Mouse (Mus musculus) bone marrow macrophage, adult 2 months (primary cell): ENCODE measurements around the gene Ikbip. TPM values are rescaled to one million over a fixed set of nuclear protein-coding genes. Genes with fewer than 3 reads are reported as not detected.

ENCODE experiments used
- H3K27ac ChIP-seq: 2 replicates; pipeline ENCODE4 v1.5.1; 2012; ENCODE audit warnings: low read depth, low read length; ENCODE audit not compliant: insufficient read depth
- H3K4me1 ChIP-seq: 2 replicates; pipeline ENCODE4 v1.6.1; 2012; ENCODE audit warnings: low read length; ENCODE audit not compliant: control insufficient read depth, insufficient read depth
- H3K4me3 ChIP-seq: 2 replicates; pipeline ENCODE4 v1.5.1; 2012; ENCODE audit warnings: mild to moderate bottlenecking, low read length, moderate library complexity; ENCODE audit not compliant: insufficient read depth
- CTCF ChIP-seq: IDR thresholded peaks from 2 replicates; pipeline ENCODE4 v1.5.1; 2012; ENCODE audit warnings: low read depth, mild to moderate bottlenecking, low read length, moderate library complexity
- POLR2A ChIP-seq: IDR thresholded peaks from 2 replicates; pipeline ENCODE4 v1.6.1; 2012; ENCODE audit warnings: mild to moderate bottlenecking, low read depth, low read length, borderline replicate concordance
- polyA plus RNA-seq: library from polyadenylated mRNA; stranded (reverse); fragments of >200 nt; gene quantifications from 2 replicates; pipeline ENCODE4 v1.2.4, GENCODE M21; 2012; ENCODE audit not compliant: missing spikeins, insufficient read depth, insufficient read length

The Ikbip gene
- polyA plus RNA-seq, 1 experiment: 20.4 TPM

GRCm38 (mm10) chr10:91145413-91145812 is 62.7 kb downstream of the Ikbip start:
- Histone ChIP-seq H3K4me1 (peaks cover 8% of the 10 kb centered on the region; the same call in 1 of the 2 replicates), H3K4me3 (no peak overlapping the region), H3K27ac (no peak overlapping the region)
- TF ChIP-seq POLR2A (no peak), CTCF (no peak)

Other genes with a start within 250 kb of the Ikbip start
- gene Apaf1, start 170 bp upstream of the Ikbip start, polyA plus RNA-seq: 48.3 and 56.7 TPM in 2 replicates
- 517 and 528 TPM in 2 replicates for gene Slc25a3, start 41.1 kb downstream of the Ikbip start, polyA plus RNA-seq
- 150 and 155 TPM in 2 replicates for gene Tmpo, start 98.4 kb downstream of the Ikbip start, polyA plus RNA-seq